In the genomic region with DNA sequence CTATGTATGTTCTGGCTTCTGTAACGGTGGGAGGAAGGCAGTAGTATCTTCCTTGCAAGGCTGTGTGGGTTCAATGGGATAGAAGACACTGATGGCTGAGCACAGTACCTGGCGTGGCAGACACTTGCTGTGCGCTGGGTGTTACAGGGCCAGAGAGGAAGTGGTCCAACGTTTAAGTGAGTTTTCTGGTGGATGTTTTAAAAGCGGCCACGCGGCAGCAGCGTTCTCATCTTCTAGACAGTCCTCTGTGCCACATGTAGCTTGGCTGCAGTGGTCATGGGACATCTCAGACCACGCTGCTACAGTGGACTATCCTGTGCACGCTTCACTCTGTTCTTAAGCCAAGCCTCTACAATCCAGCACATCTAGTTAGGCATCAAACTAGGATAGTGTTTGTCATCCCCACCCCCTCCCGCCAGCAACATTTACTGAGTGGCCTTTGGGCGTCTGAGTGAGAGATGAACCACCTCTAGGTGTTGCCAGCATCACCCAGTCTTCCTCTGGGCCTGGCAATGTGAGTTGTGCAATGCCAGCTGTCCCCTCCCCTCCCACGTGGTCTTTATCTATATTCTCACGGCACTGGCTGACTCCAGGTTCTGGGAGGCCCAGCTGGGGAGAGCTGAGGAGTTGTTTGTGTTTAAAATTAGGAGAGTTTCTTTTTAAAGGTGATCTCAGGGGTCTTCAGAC, we compare ENCODE assay signal across 17 mouse cellular contexts. TPM values are rescaled to one million over a fixed set of nuclear protein-coding genes. Genes with fewer than 3 reads are reported as not detected.
DNase-seq lines count a peak whose midpoint lies in the region; ATAC-seq lines count a peak whose summit lies in the region.
"Had no signal": no experiment of that assay in that cellular context is flagged by ENCODE, and none has a peak within 500 bp of the region (broad histone marks: within the 10 kb centered on the region; RNA-seq: fewer than 3 reads in every experiment).

No protein-coding gene starts in this region.

- peak; percentile 78 for ATAC-seq in heart, embryonic 11.5 days (replicated peaks; ENCODE audit: insufficient number of reproducible peaks, low FRiP score, low TSS enrichment)
- 0 out of 2 replicates have a peak, but pooled peaks have one; percentile 66 for ATAC-seq in erythroblast, adult 5-6 weeks (replicated peaks; ENCODE audit: low FRiP score, poor library complexity, severe bottlenecking)
- peak; percentile 97 for ATAC-seq in liver, embryonic 13.5 days (ENCODE audit: low read depth)
- ATAC-seq: hindbrain, embryonic 16.5 days; midbrain, embryonic 15.5 days had no signal

- H3K4me1 ChIP-seq in heart, embryonic 11.5 days (ENCODE audit: control insufficient read depth, insufficient read depth, low read length) = peaks cover 12% of the 10 kb centered on the region
- H3K4me1 ChIP-seq in liver, embryonic 13.5 days (replicated peaks) = peaks cover 26% of the 10 kb centered on the region

- H3K9me3 ChIP-seq in heart, embryonic 11.5 days (replicated peaks; ENCODE audit: control insufficient read depth, low read length) = no peaks in the 10 kb centered on the region
- no peaks in the 10 kb centered on the region for H3K9me3 ChIP-seq in liver, embryonic 13.5 days (replicated peaks)
- H3K9me3 ChIP-seq: embryonic facial prominence, embryonic 12.5 days; midbrain, embryonic 15.5 days; neural tube, embryonic 13.5 days had no signal

- 74% methylated on average over 14 of the region's 14 CpGs for WGBS in heart, embryonic 11.5 days (ENCODE audit: insufficient replicate concordance)
- WGBS in liver, embryonic 13.5 days (ENCODE audit: insufficient replicate concordance) = 66% methylated on average over 14 of the region's 14 CpGs

- H3K9ac ChIP-seq in heart, embryonic 11.5 days (ENCODE audit: low read depth, low read length) = no peak overlapping the region
- no peak overlapping the region for H3K9ac ChIP-seq in liver, embryonic 13.5 days
- H3K9ac ChIP-seq: embryonic facial prominence, embryonic 12.5 days; midbrain, embryonic 15.5 days; neural tube, embryonic 13.5 days had no signal

- no peaks in the 10 kb centered on the region for H3K36me3 ChIP-seq in heart, embryonic 11.5 days (ENCODE audit: control insufficient read depth, insufficient read depth, low read length)
- peaks cover 64% of the 10 kb centered on the region for H3K36me3 ChIP-seq in liver, embryonic 13.5 days
- H3K36me3 ChIP-seq: embryonic facial prominence, embryonic 12.5 days; midbrain, embryonic 15.5 days; neural tube, embryonic 13.5 days had no signal

- peak overlapping the region; percentile 24 for H3K4me2 ChIP-seq in heart, embryonic 11.5 days
- peak overlapping the region; percentile 40 for H3K4me2 ChIP-seq in liver, embryonic 13.5 days
- H3K4me2 ChIP-seq: embryonic facial prominence, embryonic 12.5 days; midbrain, embryonic 15.5 days; neural tube, embryonic 13.5 days had no signal

- no peak for DNase-seq in heart, postnatal 14 days
- DNase-seq in 416B (ENCODE audit: low read depth) = peak; percentile 1
- peak; percentile 59 for DNase-seq in liver, embryonic 13.5 days
- no peak for DNase-seq in cerebellum, adult 9-10 months
- DNase-seq in gastrocnemius, postnatal 25 days = no peak
- no peak for DNase-seq in gastrocnemius, postnatal 10 days
- DNase-seq: adrenal gland, postnatal 14 days; cerebellum, adult 11 months; kidney, postnatal 25 days; lung, adult 2 months; right cerebral cortex, postnatal 14 days had no signal

- H3K27me3 ChIP-seq in heart, embryonic 11.5 days (ENCODE audit: control insufficient read depth, insufficient read depth, low read length) = no peaks in the 10 kb centered on the region
- H3K27me3 ChIP-seq in liver, embryonic 13.5 days = no peaks in the 10 kb centered on the region
- H3K27me3 ChIP-seq: embryonic facial prominence, embryonic 12.5 days; midbrain, embryonic 15.5 days; neural tube, embryonic 13.5 days had no signal

- no peak overlapping the region for H3K4me3 ChIP-seq in heart, embryonic 11.5 days (ENCODE audit: low read depth, low read length)
- no peak overlapping the region for H3K4me3 ChIP-seq in liver, embryonic 13.5 days (replicated peaks)
- H3K4me3 ChIP-seq: embryonic facial prominence, embryonic 12.5 days; midbrain, embryonic 15.5 days; neural tube, embryonic 13.5 days had no signal

- intact Hi-C loops in heart, postnatal 14 days (cut with DNase I) = no loop called here

- H3K27ac ChIP-seq in heart, embryonic 11.5 days (ENCODE audit: low read depth, low read length) = 0 out of 2 replicates have a peak overlapping the region, but pooled peaks have one; percentile 35
- H3K27ac ChIP-seq in liver, embryonic 13.5 days = peak overlapping the region; percentile 60; the same call in 1 of the 2 replicates
- H3K27ac ChIP-seq: embryonic facial prominence, embryonic 12.5 days; midbrain, embryonic 15.5 days; neural tube, embryonic 13.5 days had no signal

RNA-seq across cellular contexts. Expression of a gene that starts 29.4 kb away (rescaled TPM):
- 45.8 and 51.7 TPM in 2 replicates for polyA plus RNA-seq in heart, embryonic 11.5 days (2014; fragmentation: Nextera tagmentation; extraction: Ambion mirVana)
- total RNA-seq in heart, postnatal 14 days (2021) = 1 to 10 TPM; 4.6 to 6.4 TPM
- 8.5 and 12.5 TPM in 2 replicates for total RNA-seq in erythroblast, adult 5-6 weeks (2015; ENCODE audit: low replicate concordance)
- 4.0 and 6.8 TPM in 2 replicates for total RNA-seq in erythroblast, adult 5-6 weeks (2017; ENCODE audit: low replicate concordance)
- polyA plus RNA-seq in liver, embryonic 13.5 days (2015; fragmentation: Nextera tagmentation; extraction: Ambion mirVana) = 61.3 and 76.0 TPM in 2 replicates
- under 1 TPM; 0.59 to 0.88 TPM for total RNA-seq in gastrocnemius, postnatal 25 days (2021)
- 1 to 10 TPM; 1.3 to 1.5 TPM for total RNA-seq in gastrocnemius, postnatal 10 days (2021)

Comparison
In these comparisons a context has a peak if more than half of its experiments do, and no peak if none do; other contexts are left out.
1. DNase-seq: peak in 416B (single experiment) and liver, embryonic 13.5 days (single experiment); none in heart, postnatal 14 days (0 of 2), cerebellum, adult 9-10 months (single experiment), gastrocnemius, postnatal 25 days (single experiment) and gastrocnemius, postnatal 10 days (single experiment).
2. Peak in every context shown above with its lines, with median percentiles within 50 percentile points of each other: ATAC-seq.